Mouse (Mus musculus) hindbrain, postnatal 0 days (tissue): ENCODE measurements around the gene Amdhd2. TPM values are rescaled to one million over a fixed set of nuclear protein-coding genes. Genes with fewer than 3 reads are reported as not detected.

ENCODE experiments used
- ATAC-seq: fragments of 200-750 bp; cut with Nextera tagmentation; 2 replicates; pipeline ENCODE4 v1.8.0; 2017; ENCODE audit warnings: mild to moderate bottlenecking, moderate TSS enrichment, moderate library complexity
- DNase-seq: peaks from one replicate; pipeline ENCODE4 v3.0.0-alpha.2; 2015; ENCODE audit warnings: low spot score
- H3K27ac ChIP-seq: fragments of 300-500 bp; sonication (generic); 2 replicates; pipeline ENCODE4 v1.5.1; 2014; ENCODE audit warnings: mild to moderate bottlenecking
- H3K27me3 ChIP-seq: fragments of 300-500 bp; sonication (generic); 2 replicates; pipeline ENCODE4 v1.6.1; 2014; ENCODE audit warnings: low read length, mixed read lengths; ENCODE audit not compliant: insufficient read depth
- H3K36me3 ChIP-seq: fragments of 300-500 bp; sonication (generic); 2 replicates; pipeline ENCODE4 v1.6.1; 2014; ENCODE audit warnings: low read length, mixed read lengths; ENCODE audit not compliant: insufficient read depth
- H3K4me1 ChIP-seq: fragments of 300-500 bp; sonication (generic); 2 replicates; pipeline ENCODE4 v1.6.1; 2014; ENCODE audit warnings: antibody characterized with exemption, low read length, mixed read lengths; ENCODE audit not compliant: insufficient read depth
- H3K4me2 ChIP-seq: fragments of 300-500 bp; sonication (generic); 2 replicates; pipeline ENCODE4 v1.6.1; 2014; ENCODE audit warnings: low read depth, mild to moderate bottlenecking, low read length, moderate library complexity, mixed read lengths
- H3K4me3 ChIP-seq: fragments of 300-500 bp; sonication (generic); 2 replicates; pipeline ENCODE4 v1.5.1; 2014; ENCODE audit warnings: low read length
- H3K9ac ChIP-seq: fragments of 300-500 bp; sonication (generic); replicated peaks from 2 replicates; pipeline ENCODE4 v1.6.1; 2014; ENCODE audit warnings: mild to moderate bottlenecking, low read length, moderate library complexity, mixed read lengths
- H3K9me3 ChIP-seq: fragments of 300-500 bp; sonication (generic); 2 replicates; pipeline ENCODE4 v1.6.1; 2016; ENCODE audit warnings: low read length, mixed read lengths
- CTCF ChIP-seq: IDR thresholded peaks from 2 replicates; pipeline ENCODE4 v1.5.1; 2016; ENCODE audit warnings: antibody characterized with exemption, control low read depth, low read depth
- WGBS: fragments of 180-500 bp; shearing (Covaris S2); extraction: QIAGEN DNeasy Blood & Tissue Kit; methylation state at CpG from one replicate; pipeline ENCODE4 v1.1.7; 2014; 5-methylcytosine and 5-hydroxymethylcytosine counted together
- polyA plus RNA-seq: library from polyadenylated mRNA; unstranded; fragments of >200 nt; fragmentation: Nextera tagmentation; extraction: Ambion mirVana; gene quantifications from 2 replicates; pipeline ENCODE4 v1.2.1, GENCODE M21; 2015
- total RNA-seq: library from RNA; depleted of rRNA; stranded (reverse); fragments of >200 nt; gene quantifications from 2 replicates; pipeline ENCODE4 v1.2.3, GENCODE M21; 2014

The Amdhd2 gene
- total and polyA plus RNA-seq, 2 experiments from 2014 or later = 38.4 to 53.0 TPM

- ATAC-seq (no peak), DNase-seq (no peak)
- Histone ChIP-seq H3K4me2 (no peak overlapping the region), H3K4me1 (no peaks in the 10 kb centered on the region), H3K27me3 (no peaks in the 10 kb centered on the region), H3K9me3 (no peaks in the 10 kb centered on the region), H3K36me3 (peaks cover 7% of the 10 kb centered on the region; the same call in 1 of the 2 replicates), H3K4me3 (no peak overlapping the region), H3K27ac (no peak overlapping the region), H3K9ac (no peak overlapping the region)
- TF ChIP-seq CTCF = no peak
- 91% methylated on average over 2 of the region's 2 CpGs for WGBS
Observed at GRCm38 (mm10) chr17:24190934-24191333, 27.4 kb upstream of the Amdhd2 start.

- H3K27me3 ChIP-seq = no peaks in the 10 kb centered on the region
- no peaks in the 10 kb centered on the region for H3K9me3 ChIP-seq
- H3K4me3 ChIP-seq = no peak overlapping the region
- H3K4me2 ChIP-seq = no peak overlapping the region
- H3K4me1 ChIP-seq = 0 out of 2 replicates have a peak, but pooled peaks cover 5% of the 10 kb centered on the region
- ATAC-seq (no peak), DNase-seq (no peak)
- 81% methylated on average over 3 of the region's 3 CpGs for WGBS
- no peak overlapping the region for H3K27ac ChIP-seq
- no peak overlapping the region for H3K9ac ChIP-seq
- no peak for TF ChIP-seq CTCF
- H3K36me3 ChIP-seq = 0 out of 2 replicates have a peak, but pooled peaks cover under 1% of the 10 kb centered on the region
Observed at GRCm38 (mm10) chr17:24174259-24174658, 10.7 kb upstream of the Amdhd2 start.

GRCm38 (mm10) chr17:24173423-24173822 is 9.9 kb upstream of the Amdhd2 start:
- DNase-seq (peak; percentile 88), ATAC-seq (no peak)
- no peaks in the 10 kb centered on the region for H3K27me3 ChIP-seq
- H3K36me3 ChIP-seq = no peaks in the 10 kb centered on the region
- no peak overlapping the region for H3K9ac ChIP-seq
- no peak overlapping the region for H3K27ac ChIP-seq
- H3K9me3 ChIP-seq = no peaks in the 10 kb centered on the region
- 0 out of 2 replicates have a peak, but pooled peaks cover 5% of the 10 kb centered on the region for H3K4me1 ChIP-seq
- TF ChIP-seq CTCF = peak; percentile 94
- H3K4me3 ChIP-seq = no peak overlapping the region
- 2% methylated on average over 3 of the region's 3 CpGs for WGBS
- no peak overlapping the region for H3K4me2 ChIP-seq

GRCm38 (mm10) chr17:24171738-24172137 is 8.2 kb upstream of the Amdhd2 start:
- H3K4me1 ChIP-seq = peaks cover 14% of the 10 kb centered on the region
- H3K9me3 ChIP-seq = no peaks in the 10 kb centered on the region
- H3K9ac ChIP-seq = no peak overlapping the region

GRCm38 (mm10) chr17:24170729-24171128 is 7.2 kb upstream of the Amdhd2 start:
- no peak for ATAC-seq
- Histone ChIP-seq H3K27me3 (no peaks in the 10 kb centered on the region), H3K36me3 (peaks cover 3% of the 10 kb centered on the region; the same call in 1 of the 2 replicates), H3K9me3 (no peaks in the 10 kb centered on the region), H3K4me3 (no peak overlapping the region), H3K4me1 (peaks cover 14% of the 10 kb centered on the region), H3K4me2 (no peak overlapping the region), H3K27ac (peak overlapping the region; percentile 100; the same call in 1 of the 2 replicates), H3K9ac (no peak overlapping the region)
- no peak for TF ChIP-seq CTCF
- DNase-seq = no peak
- 76% methylated on average over 5 of the region's 5 CpGs for WGBS

More at GRCm38 (mm10) chr17:24171738-24172137, 8.2 kb upstream of the Amdhd2 start:
- no peaks in the 10 kb centered on the region for H3K27me3 ChIP-seq
- TF ChIP-seq CTCF = no peak
- no peak overlapping the region for H3K4me2 ChIP-seq
- ATAC-seq = no peak
- H3K36me3 ChIP-seq = no peaks in the 10 kb centered on the region
- H3K27ac ChIP-seq = no peak overlapping the region
- H3K4me3 ChIP-seq = no peak overlapping the region
- DNase-seq = no peak
- 88% methylated on average over 4 of the region's 4 CpGs for WGBS

- Histone ChIP-seq H3K9ac (peak overlapping the region; percentile 85), H3K36me3 (peaks cover 3% of the 10 kb centered on the region; the same call in 1 of the 2 replicates), H3K27me3 (no peaks in the 10 kb centered on the region), H3K9me3 (no peaks in the 10 kb centered on the region), H3K4me3 (peak overlapping the region; percentile 57), H3K4me1 (peaks cover 14% of the 10 kb centered on the region), H3K27ac (peak overlapping the region; percentile 100), H3K4me2 (peak overlapping the region; percentile 78)
- TF ChIP-seq CTCF = no peak
- 54% methylated on average over 3 of the region's 3 CpGs for WGBS
- DNase-seq (no peak), ATAC-seq (no peak)
Observed at GRCm38 (mm10) chr17:24170125-24170524, 6.6 kb upstream of the Amdhd2 start.

GRCm38 (mm10) chr17:24169317-24170065 is 5.9 kb upstream of the Amdhd2 start, which contains the start of gene Atp6v0c:
Atp6v0c (minus strand) TSS chr17:24169702.
- Histone ChIP-seq H3K9me3 (no peaks in the 10 kb centered on the region), H3K36me3 (peaks cover 3% of the 10 kb centered on the region; the same call in 1 of the 2 replicates), H3K27ac (peak within 1 kb of the TSS; percentile 100), H3K4me1 (peaks cover 14% of the 10 kb centered on the region), H3K4me2 (peak within 1 kb of the TSS; percentile 78), H3K4me3 (peak within 1 kb of the TSS; percentile 57), H3K27me3 (no peaks in the 10 kb centered on the region), H3K9ac (peak within 1 kb of the TSS; percentile 85)
- ATAC-seq (peak; percentile 91), DNase-seq (peak; percentile 98)
- under 1% methylated on average over 58 of the region's 58 CpGs for WGBS
- peak; percentile 52 for TF ChIP-seq CTCF
